Mouse (Mus musculus): ENCODE measurements at regions not wholly inside any gene's neighbourhood (a gene's known extent, or its start where the extent isn't known, plus 50 kb on each side); places are given as distances from the start of the nearest gene placed in this dataset.

- WGBS (ENCODE audit: insufficient replicate concordance), result 66% methylated on average over 7 of the region's 7 CpGs
- H3K9ac ChIP-seq (ENCODE audit: low read depth, low read length), result no peak overlapping the region
- H3K27me3 ChIP-seq (ENCODE audit: control insufficient read depth, insufficient read depth, low read depth, low read length), result no peaks in the 10 kb centered on the region
- no peaks in the 10 kb centered on the region for H3K4me1 ChIP-seq (ENCODE audit: control insufficient read depth, low read depth, low read length)
- no peak overlapping the region for H3K27ac ChIP-seq (ENCODE audit: low read length)
- H3K4me3 ChIP-seq (ENCODE audit: low read depth, low read length), result no peak overlapping the region
- no peaks in the 10 kb centered on the region for H3K9me3 ChIP-seq (replicated peaks; ENCODE audit: control insufficient read depth, low read length)
- no peak overlapping the region for H3K4me2 ChIP-seq (ENCODE audit: low read depth, low read length)
- no peak for ATAC-seq (ENCODE audit: low read depth)
- H3K36me3 ChIP-seq (ENCODE audit: control insufficient read depth, insufficient read depth), result no peaks in the 10 kb centered on the region
Observed at GRCm38 (mm10) chr4:142829711-142830110, 383.1 kb downstream of the Prdm2 start.

- no peak overlapping the region for H3K27ac ChIP-seq (ENCODE audit: low read length)
- H3K4me2 ChIP-seq (ENCODE audit: low read depth, low read length), result no peak overlapping the region
- H3K4me1 ChIP-seq (ENCODE audit: control insufficient read depth, low read depth, low read length), result no peaks in the 10 kb centered on the region
- no peak for ATAC-seq (ENCODE audit: low read depth)
- H3K9me3 ChIP-seq (replicated peaks; ENCODE audit: control insufficient read depth, low read length), result no peaks in the 10 kb centered on the region
- no peaks in the 10 kb centered on the region for H3K36me3 ChIP-seq (ENCODE audit: control insufficient read depth, insufficient read depth)
- no peak overlapping the region for H3K4me3 ChIP-seq (ENCODE audit: low read depth, low read length)
- no peaks in the 10 kb centered on the region for H3K27me3 ChIP-seq (ENCODE audit: control insufficient read depth, insufficient read depth, low read depth, low read length)
- WGBS (ENCODE audit: insufficient replicate concordance), result 38% methylated on average over 10 of the region's 10 CpGs
- no peak overlapping the region for H3K9ac ChIP-seq (ENCODE audit: low read depth, low read length)
Observed at GRCm38 (mm10) chr4:142828969-142829368, 383.8 kb downstream of the Prdm2 start.

- Histone ChIP-seq H3K36me3 (ENCODE audit: control insufficient read depth, insufficient read depth) (no peaks in the 10 kb centered on the region), H3K27me3 (ENCODE audit: control insufficient read depth, insufficient read depth, low read depth, low read length) (no peaks in the 10 kb centered on the region), H3K27ac (ENCODE audit: low read length) (no peak overlapping the region), H3K4me3 (ENCODE audit: low read depth, low read length) (no peak overlapping the region), H3K4me1 (ENCODE audit: control insufficient read depth, low read depth, low read length) (no peaks in the 10 kb centered on the region), H3K9me3 (replicated peaks; ENCODE audit: control insufficient read depth, low read length) (no peaks in the 10 kb centered on the region), H3K9ac (ENCODE audit: low read depth, low read length) (no peak overlapping the region), H3K4me2 (ENCODE audit: low read depth, low read length) (no peak overlapping the region)
- 56% methylated on average over 13 of the region's 13 CpGs for WGBS (ENCODE audit: insufficient replicate concordance)
- ATAC-seq (ENCODE audit: low read depth), result no peak
Observed at GRCm38 (mm10) chr4:142826250-142826893, 386.4 kb downstream of the Prdm2 start.

- H3K27ac ChIP-seq (ENCODE audit: low read length), result no peak overlapping the region
- no peak overlapping the region for H3K9ac ChIP-seq (ENCODE audit: low read depth, low read length)
- WGBS (ENCODE audit: insufficient replicate concordance), result 54% methylated on average over 5 of the region's 5 CpGs
- no peaks in the 10 kb centered on the region for H3K27me3 ChIP-seq (ENCODE audit: control insufficient read depth, insufficient read depth, low read depth, low read length)
- H3K9me3 ChIP-seq (replicated peaks; ENCODE audit: control insufficient read depth, low read length), result no peaks in the 10 kb centered on the region
- H3K4me3 ChIP-seq (ENCODE audit: low read depth, low read length), result no peak overlapping the region
- no peak for ATAC-seq (ENCODE audit: low read depth)
- no peaks in the 10 kb centered on the region for H3K4me1 ChIP-seq (ENCODE audit: control insufficient read depth, low read depth, low read length)
- H3K4me2 ChIP-seq (ENCODE audit: low read depth, low read length), result no peak overlapping the region
- no peaks in the 10 kb centered on the region for H3K36me3 ChIP-seq (ENCODE audit: control insufficient read depth, insufficient read depth)
Observed at GRCm38 (mm10) chr4:142825786-142826185, 387.0 kb downstream of the Prdm2 start.

GRCm38 (mm10) chr4:142818440-142818839 is 394.4 kb downstream of the Prdm2 start:
- Histone ChIP-seq H3K27ac (ENCODE audit: low read length) (no peak overlapping the region), H3K36me3 (ENCODE audit: control insufficient read depth, insufficient read depth) (no peaks in the 10 kb centered on the region), H3K27me3 (ENCODE audit: control insufficient read depth, insufficient read depth, low read depth, low read length) (no peaks in the 10 kb centered on the region), H3K4me3 (ENCODE audit: low read depth, low read length) (no peak overlapping the region), H3K4me2 (ENCODE audit: low read depth, low read length) (no peak overlapping the region), H3K4me1 (ENCODE audit: control insufficient read depth, low read depth, low read length) (no peaks in the 10 kb centered on the region), H3K9ac (ENCODE audit: low read depth, low read length) (no peak overlapping the region), H3K9me3 (replicated peaks; ENCODE audit: control insufficient read depth, low read length) (no peaks in the 10 kb centered on the region)
- WGBS (ENCODE audit: insufficient replicate concordance), result 65% methylated on average over 6 of the region's 6 CpGs
- no peak for ATAC-seq (ENCODE audit: low read depth)

GRCm38 (mm10) chr4:142816986-142817385 is 395.8 kb downstream of the Prdm2 start:
- no peak for ATAC-seq (ENCODE audit: low read depth)
- Histone ChIP-seq H3K9me3 (replicated peaks; ENCODE audit: control insufficient read depth, low read length) (no peaks in the 10 kb centered on the region), H3K4me2 (ENCODE audit: low read depth, low read length) (no peak overlapping the region), H3K4me1 (ENCODE audit: control insufficient read depth, low read depth, low read length) (no peaks in the 10 kb centered on the region), H3K27me3 (ENCODE audit: control insufficient read depth, insufficient read depth, low read depth, low read length) (no peaks in the 10 kb centered on the region), H3K9ac (ENCODE audit: low read depth, low read length) (no peak overlapping the region), H3K36me3 (ENCODE audit: control insufficient read depth, insufficient read depth) (no peaks in the 10 kb centered on the region), H3K27ac (ENCODE audit: low read length) (no peak overlapping the region), H3K4me3 (ENCODE audit: low read depth, low read length) (no peak overlapping the region)
- 63% methylated on average over 1 of the region's 1 CpGs for WGBS (ENCODE audit: insufficient replicate concordance)

- H3K36me3 ChIP-seq (ENCODE audit: control insufficient read depth, insufficient read depth), result no peaks in the 10 kb centered on the region
- no peak overlapping the region for H3K27ac ChIP-seq (ENCODE audit: low read length)
- no peaks in the 10 kb centered on the region for H3K9me3 ChIP-seq (replicated peaks; ENCODE audit: control insufficient read depth, low read length)
- H3K27me3 ChIP-seq (ENCODE audit: control insufficient read depth, insufficient read depth, low read depth, low read length), result no peaks in the 10 kb centered on the region
- no peak overlapping the region for H3K9ac ChIP-seq (ENCODE audit: low read depth, low read length)
- no peaks in the 10 kb centered on the region for H3K4me1 ChIP-seq (ENCODE audit: control insufficient read depth, low read depth, low read length)
- H3K4me3 ChIP-seq (ENCODE audit: low read depth, low read length), result no peak overlapping the region
- ATAC-seq (ENCODE audit: low read depth), result no peak
- no peak overlapping the region for H3K4me2 ChIP-seq (ENCODE audit: low read depth, low read length)
- WGBS (ENCODE audit: insufficient replicate concordance), result 58% methylated on average over 2 of the region's 2 CpGs
Observed at GRCm38 (mm10) chr4:142803819-142804218, 409.0 kb downstream of the Prdm2 start.

- Histone ChIP-seq H3K27ac (ENCODE audit: low read length) (no peak overlapping the region), H3K36me3 (ENCODE audit: control insufficient read depth, insufficient read depth) (no peaks in the 10 kb centered on the region), H3K4me1 (ENCODE audit: control insufficient read depth, low read depth, low read length) (no peaks in the 10 kb centered on the region), H3K4me3 (ENCODE audit: low read depth, low read length) (no peak overlapping the region), H3K4me2 (ENCODE audit: low read depth, low read length) (no peak overlapping the region), H3K9me3 (replicated peaks; ENCODE audit: control insufficient read depth, low read length) (no peaks in the 10 kb centered on the region), H3K27me3 (ENCODE audit: control insufficient read depth, insufficient read depth, low read depth, low read length) (no peaks in the 10 kb centered on the region), H3K9ac (ENCODE audit: low read depth, low read length) (no peak overlapping the region)
- WGBS (ENCODE audit: insufficient replicate concordance), result 42% methylated on average over 5 of the region's 5 CpGs
- no peak for ATAC-seq (ENCODE audit: low read depth)
Observed at GRCm38 (mm10) chr4:142799291-142799690, 413.5 kb downstream of the Prdm2 start.

GRCm38 (mm10) chr4:142798834-142799233 is 414.0 kb downstream of the Prdm2 start:
- Histone ChIP-seq H3K9ac (ENCODE audit: low read depth, low read length) (no peak overlapping the region), H3K36me3 (ENCODE audit: control insufficient read depth, insufficient read depth) (no peaks in the 10 kb centered on the region), H3K4me3 (ENCODE audit: low read depth, low read length) (no peak overlapping the region), H3K27me3 (ENCODE audit: control insufficient read depth, insufficient read depth, low read depth, low read length) (no peaks in the 10 kb centered on the region), H3K4me1 (ENCODE audit: control insufficient read depth, low read depth, low read length) (no peaks in the 10 kb centered on the region), H3K4me2 (ENCODE audit: low read depth, low read length) (no peak overlapping the region), H3K9me3 (replicated peaks; ENCODE audit: control insufficient read depth, low read length) (no peaks in the 10 kb centered on the region), H3K27ac (ENCODE audit: low read length) (no peak overlapping the region)
- no peak for ATAC-seq (ENCODE audit: low read depth)
- 50% methylated on average over 6 of the region's 6 CpGs for WGBS (ENCODE audit: insufficient replicate concordance)
